ENCODE assay signal across 12 mouse cellular contexts in genomic region chr6:31612560-31613270, GRCm38 (mm10). TPM values are rescaled to one million over a fixed set of nuclear protein-coding genes. Genes with fewer than 3 reads are reported as not detected.
DNase-seq lines count a peak whose midpoint lies in the region; ATAC-seq lines count a peak whose summit lies in the region.
"Had no signal": no experiment of that assay in that cellular context is flagged by ENCODE, and none has a peak within 500 bp of the region (broad histone marks: within the 10 kb centered on the region; RNA-seq: fewer than 3 reads in every experiment).

No protein-coding gene starts in this region.

- peak; percentile 88 for DNase-seq in heart, embryonic 10.5 days (ENCODE audit: low spot score)
- DNase-seq in heart, postnatal 10 days: no peak
- peak; percentile 33 for DNase-seq in spleen, adult 12 weeks (ENCODE audit: low spot score)
- DNase-seq in spleen, postnatal 14 days (ENCODE audit: low spot score in 2 of 2): no peak
- DNase-seq in liver, embryonic 11.5 days (ENCODE audit: low spot score): peak; percentile 75
- no peak for DNase-seq in testis, postnatal 14 days (ENCODE audit: low spot score)
- no peak for DNase-seq in embryo, embryonic 11 days
- DNase-seq in embryo, embryonic 10 days (ENCODE audit: low spot score): no peak
- DNase-seq: thymus, adult 2 months had no signal

- peak overlapping the region; percentile 90 for H3K27ac ChIP-seq in heart, embryonic 10.5 days
- peak overlapping the region; percentile 98 for H3K27ac ChIP-seq in liver, embryonic 11.5 days (ENCODE audit: low read depth, low read length)
- H3K27ac ChIP-seq: forebrain, embryonic 13.5 days had no signal

- no peaks in the 10 kb centered on the region for H3K36me3 ChIP-seq in heart, embryonic 10.5 days
- no peaks in the 10 kb centered on the region for H3K36me3 ChIP-seq in liver, embryonic 11.5 days (ENCODE audit: control insufficient read depth, insufficient read depth, low read length)
- H3K36me3 ChIP-seq: hindbrain, embryonic 15.5 days had no signal

- peak overlapping the region; percentile 75 for H3K9ac ChIP-seq in liver, embryonic 11.5 days (ENCODE audit: low read depth, low read length)
- H3K9ac ChIP-seq: forebrain, embryonic 13.5 days; hindbrain, embryonic 15.5 days had no signal

- ATAC-seq in liver, embryonic 11.5 days (replicated peaks; ENCODE audit: low FRiP score): peak; percentile 76
- ATAC-seq: forebrain, embryonic 13.5 days; Patski had no signal

- peaks cover 65% of the 10 kb centered on the region for H3K4me1 ChIP-seq in heart, embryonic 10.5 days
- H3K4me1 ChIP-seq in liver, embryonic 11.5 days (replicated peaks; ENCODE audit: control insufficient read depth, insufficient read depth, low read length): peaks cover 46% of the 10 kb centered on the region
- H3K4me1 ChIP-seq: forebrain, embryonic 13.5 days; hindbrain, embryonic 15.5 days had no signal

- no peaks in the 10 kb centered on the region for H3K27me3 ChIP-seq in heart, embryonic 10.5 days (ENCODE audit: insufficient read depth, poor library complexity, severe bottlenecking)
- H3K27me3 ChIP-seq in liver, embryonic 11.5 days (replicated peaks; ENCODE audit: control insufficient read depth, insufficient read depth, low read length): no peaks in the 10 kb centered on the region
- H3K27me3 ChIP-seq: forebrain, embryonic 13.5 days; hindbrain, embryonic 15.5 days; Patski had no signal

- peak overlapping the region; percentile 27; the same call in 1 of the 2 replicates for H3K4me3 ChIP-seq in heart, embryonic 10.5 days
- peak overlapping the region; percentile 55 for H3K4me3 ChIP-seq in liver, embryonic 11.5 days (ENCODE audit: low read depth, low read length)
- H3K4me3 ChIP-seq: forebrain, embryonic 13.5 days; hindbrain, embryonic 15.5 days had no signal

- peak overlapping the region; percentile 73 for H3K4me2 ChIP-seq in liver, embryonic 11.5 days
- H3K4me2 ChIP-seq: forebrain, embryonic 13.5 days; hindbrain, embryonic 15.5 days had no signal

- WGBS in heart, embryonic 10.5 days: 26% methylated on average over 17 of the region's 17 CpGs
- WGBS in liver, embryonic 11.5 days: 27% methylated on average over 17 of the region's 17 CpGs

- intact Hi-C loops in heart, postnatal 10 days (cut with DNase I): no loop called here

- H3K9me3 ChIP-seq in heart, embryonic 10.5 days: no peaks in the 10 kb centered on the region
- no peaks in the 10 kb centered on the region for H3K9me3 ChIP-seq in liver, embryonic 11.5 days (ENCODE audit: control insufficient read depth, low read length)
- H3K9me3 ChIP-seq: forebrain, embryonic 13.5 days; hindbrain, embryonic 15.5 days had no signal

RNA-seq across cellular contexts. Expression of gene Podxl, which starts 48.9 kb away (rescaled TPM):
- polyA plus RNA-seq in heart, embryonic 10.5 days (2016; fragmentation: Nextera tagmentation; extraction: Ambion mirVana): 47.6 and 62.0 TPM in 2 replicates
- 100 to 1,000 TPM; 106 to 113 TPM for total RNA-seq in heart, postnatal 10 days (2021)
- polyA plus RNA-seq in liver, embryonic 11.5 days (2014; fragmentation: Nextera tagmentation; extraction: Ambion mirVana): 27.8 and 29.1 TPM in 2 replicates

Comparison
In these comparisons a context has a peak if more than half of its experiments do, and no peak if none do; other contexts are left out.
1. DNase-seq: peak in heart, embryonic 10.5 days (single experiment), spleen, adult 12 weeks (single experiment) and liver, embryonic 11.5 days (single experiment); none in heart, postnatal 10 days (0 of 2), spleen, postnatal 14 days (0 of 2), testis, postnatal 14 days (single experiment), embryo, embryonic 11 days (single experiment) and embryo, embryonic 10 days (single experiment).